Mouse (Mus musculus): ENCODE data around the gene Rgn. TPM values are rescaled to one million over a fixed set of nuclear protein-coding genes. Genes with fewer than 3 reads are reported as not detected.

The Rgn gene
- 0.20 TPM in 1 of 2 replicates, not detected in the other for polyA plus RNA-seq (2014; fragmentation: Nextera tagmentation; extraction: Ambion mirVana)

- H3K9me3 ChIP-seq (ENCODE audit: control insufficient read depth, low read length): no peaks in the 10 kb centered on the region
- H3K27ac ChIP-seq (ENCODE audit: low read depth, low read length): no peak within 1 kb of the TSS
- H3K4me3 ChIP-seq (ENCODE audit: low read depth, low read length): peak within 1 kb of the TSS; percentile 26
- DNase-seq (ENCODE audit: low spot score) (no peak), ATAC-seq (ENCODE audit: low FRiP score) (no peak)
- peak within 1 kb of the TSS; percentile 35; the same call in 1 of the 2 replicates for H3K4me2 ChIP-seq (replicated peaks; ENCODE audit: low read depth, low read length)
- no peaks in the 10 kb centered on the region for H3K27me3 ChIP-seq (ENCODE audit: control insufficient read depth, insufficient read depth, low read length)
- WGBS: 71% methylated on average over 3 of the region's 3 CpGs
- no peaks in the 10 kb centered on the region for H3K4me1 ChIP-seq (replicated peaks; ENCODE audit: control insufficient read depth, insufficient read depth, low read length)
- H3K36me3 ChIP-seq (ENCODE audit: control insufficient read depth, insufficient read depth, low read length): no peaks in the 10 kb centered on the region
- H3K9ac ChIP-seq (ENCODE audit: low read depth, low read length): no peak within 1 kb of the TSS
Measured at GRCm38 (mm10) chrX:20549532-20549931, at the start of gene Rgn. Gene Rgn (plus strand): TSS chrX:20549787.

DNA sequence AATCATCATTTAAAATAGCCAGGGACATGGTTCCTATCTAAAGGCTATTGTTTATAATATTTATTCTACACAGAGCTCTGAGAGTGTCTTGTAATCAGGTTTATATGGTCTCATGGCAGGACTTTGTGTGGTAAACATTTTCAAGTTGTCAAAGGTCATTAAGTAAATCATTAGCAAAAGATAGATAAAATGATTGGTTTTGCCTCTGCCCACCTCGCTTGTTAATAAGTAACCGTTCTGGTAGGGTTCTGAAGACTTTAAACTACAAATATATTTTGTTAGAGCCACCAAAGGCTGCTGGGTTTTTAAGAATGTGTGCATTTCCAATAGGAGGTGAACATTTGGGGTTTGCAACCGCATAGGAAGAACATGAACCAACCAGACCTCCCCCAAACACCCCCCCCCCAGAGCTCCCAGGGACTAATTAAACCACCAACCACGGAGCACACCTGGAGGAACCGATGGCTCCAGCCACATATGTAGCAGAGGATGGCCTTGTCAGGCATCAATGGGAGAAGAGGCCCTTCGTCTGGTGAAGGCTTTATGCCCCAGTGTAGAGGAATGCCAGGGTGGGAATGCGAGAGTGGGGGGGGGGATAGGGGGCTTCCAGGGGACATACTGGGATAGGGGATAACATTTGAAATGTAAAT lies 29.2 kb upstream of the Rgn start:
- 85% methylated on average over 7 of the region's 7 CpGs for WGBS
- H3K4me1 ChIP-seq (replicated peaks; ENCODE audit: control insufficient read depth, insufficient read depth, low read length): no peaks in the 10 kb centered on the region
- ATAC-seq (ENCODE audit: low FRiP score) (no peak), DNase-seq (ENCODE audit: low spot score) (no peak)
- no peak overlapping the region for H3K9ac ChIP-seq (ENCODE audit: low read depth, low read length)
- H3K4me2 ChIP-seq (replicated peaks; ENCODE audit: low read depth, low read length): no peak overlapping the region
- H3K27me3 ChIP-seq (ENCODE audit: control insufficient read depth, insufficient read depth, low read length): no peaks in the 10 kb centered on the region
- H3K27ac ChIP-seq (ENCODE audit: low read depth, low read length): no peak overlapping the region
- H3K4me3 ChIP-seq (ENCODE audit: low read depth, low read length): no peak overlapping the region
- H3K9me3 ChIP-seq (ENCODE audit: control insufficient read depth, low read length): no peaks in the 10 kb centered on the region
- no peaks in the 10 kb centered on the region for H3K36me3 ChIP-seq (ENCODE audit: control insufficient read depth, insufficient read depth, low read length)

GRCm38 (mm10) chrX:20521578-20521977 lies 28.0 kb upstream of the Rgn start:
- H3K4me3 ChIP-seq (ENCODE audit: low read depth, low read length): no peak overlapping the region
- H3K9ac ChIP-seq (ENCODE audit: low read depth, low read length): no peak overlapping the region
- H3K4me2 ChIP-seq (replicated peaks; ENCODE audit: low read depth, low read length): no peak overlapping the region
- H3K27ac ChIP-seq (ENCODE audit: low read depth, low read length): no peak overlapping the region
- no peaks in the 10 kb centered on the region for H3K36me3 ChIP-seq (ENCODE audit: control insufficient read depth, insufficient read depth, low read length)
- no peak for DNase-seq (ENCODE audit: low spot score)
- no peaks in the 10 kb centered on the region for H3K9me3 ChIP-seq (ENCODE audit: control insufficient read depth, low read length)
- ATAC-seq (ENCODE audit: low FRiP score): no peak
- no peaks in the 10 kb centered on the region for H3K4me1 ChIP-seq (replicated peaks; ENCODE audit: control insufficient read depth, insufficient read depth, low read length)
- no peaks in the 10 kb centered on the region for H3K27me3 ChIP-seq (ENCODE audit: control insufficient read depth, insufficient read depth, low read length)

DNA sequence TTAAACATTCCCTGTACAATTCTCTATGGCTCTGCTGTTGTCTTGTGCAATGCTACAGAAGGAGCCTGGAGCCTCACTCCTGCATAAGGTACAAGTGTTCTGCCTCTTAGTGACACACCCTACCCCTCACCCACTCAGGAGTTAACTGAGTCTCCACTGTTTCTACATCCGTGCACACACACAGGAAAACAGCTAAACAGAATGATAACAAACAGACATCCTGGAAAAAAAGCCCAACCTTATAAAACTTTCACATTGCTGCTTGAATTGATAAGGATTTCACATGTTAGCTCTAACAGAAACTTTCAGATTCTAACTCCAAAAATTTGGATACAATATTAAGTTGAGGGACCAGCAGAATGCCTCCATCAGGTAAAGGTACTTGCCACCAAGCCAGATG lies 17.0 kb upstream of the Rgn start:
- H3K27me3 ChIP-seq (ENCODE audit: control insufficient read depth, insufficient read depth, low read length): no peaks in the 10 kb centered on the region
- no peak overlapping the region for H3K4me2 ChIP-seq (replicated peaks; ENCODE audit: low read depth, low read length)
- H3K9ac ChIP-seq (ENCODE audit: low read depth, low read length): no peak overlapping the region
- H3K36me3 ChIP-seq (ENCODE audit: control insufficient read depth, insufficient read depth, low read length): no peaks in the 10 kb centered on the region
- DNase-seq (ENCODE audit: low spot score) (no peak), ATAC-seq (ENCODE audit: low FRiP score) (no peak)
- 45% methylated on average over 1 of the region's 1 CpGs for WGBS
- no peak overlapping the region for H3K4me3 ChIP-seq (ENCODE audit: low read depth, low read length)
- H3K4me1 ChIP-seq (replicated peaks; ENCODE audit: control insufficient read depth, insufficient read depth, low read length): no peaks in the 10 kb centered on the region
- H3K9me3 ChIP-seq (ENCODE audit: control insufficient read depth, low read length): no peaks in the 10 kb centered on the region
- H3K27ac ChIP-seq (ENCODE audit: low read depth, low read length): no peak overlapping the region

DNA sequence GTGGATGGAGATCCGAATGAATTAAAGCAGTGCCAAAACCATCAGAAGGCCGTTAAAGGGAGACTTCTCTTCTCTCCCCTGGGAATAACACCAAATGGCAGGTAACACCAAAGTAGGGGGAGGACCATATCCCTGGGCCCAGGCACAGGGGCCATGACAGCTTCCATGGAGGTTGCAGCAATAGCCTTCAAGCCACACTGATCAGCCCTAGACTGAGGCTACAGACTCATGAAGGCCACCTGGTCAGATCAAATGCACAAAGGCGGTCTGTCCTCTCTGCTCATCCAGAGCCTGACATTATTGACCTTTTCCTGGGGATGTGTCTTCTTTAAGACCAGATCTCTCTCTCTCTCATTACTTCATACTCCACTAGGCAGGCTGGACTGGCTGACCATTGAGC lies 5.7 kb upstream of the Rgn start:
- Histone ChIP-seq H3K4me2 (replicated peaks; ENCODE audit: low read depth, low read length) (no peak overlapping the region), H3K27me3 (ENCODE audit: control insufficient read depth, insufficient read depth, low read length) (no peaks in the 10 kb centered on the region), H3K4me1 (replicated peaks; ENCODE audit: control insufficient read depth, insufficient read depth, low read length) (no peaks in the 10 kb centered on the region), H3K4me3 (ENCODE audit: low read depth, low read length) (no peak overlapping the region), H3K27ac (ENCODE audit: low read depth, low read length) (no peak overlapping the region), H3K9ac (ENCODE audit: low read depth, low read length) (no peak overlapping the region), H3K9me3 (ENCODE audit: control insufficient read depth, low read length) (no peaks in the 10 kb centered on the region), H3K36me3 (ENCODE audit: control insufficient read depth, insufficient read depth, low read length) (no peaks in the 10 kb centered on the region)
- ATAC-seq (ENCODE audit: low FRiP score) (no peak), DNase-seq (ENCODE audit: low spot score) (no peak)
- 91% methylated on average over 3 of the region's 3 CpGs for WGBS

DNA sequence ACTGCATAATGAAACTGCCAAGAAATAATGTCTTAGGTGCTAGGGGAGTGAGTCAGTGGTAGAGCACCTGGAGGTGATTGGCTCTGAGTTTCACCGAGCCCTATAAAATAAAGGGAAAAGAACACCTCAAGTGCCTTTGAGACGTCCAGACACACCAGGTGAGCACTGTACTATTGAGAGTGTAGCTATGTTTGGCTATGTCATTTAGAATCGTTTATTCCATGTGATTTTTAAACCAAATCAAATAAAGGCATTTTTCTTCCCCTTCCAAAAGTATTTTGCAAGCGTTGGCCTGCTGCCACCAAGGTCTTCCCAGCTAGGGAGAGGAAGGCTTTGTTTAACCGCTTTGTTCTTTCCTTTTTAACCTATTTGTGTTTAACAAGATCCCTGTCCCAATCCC lies 2.0 kb upstream of the Rgn start:
- WGBS: 62% methylated on average over 5 of the region's 5 CpGs
- no peak overlapping the region; the same call in 1 of the 2 replicates for H3K4me2 ChIP-seq (replicated peaks; ENCODE audit: low read depth, low read length)
- no peak for ATAC-seq (ENCODE audit: low FRiP score)
- H3K36me3 ChIP-seq (ENCODE audit: control insufficient read depth, insufficient read depth, low read length): no peaks in the 10 kb centered on the region
- H3K27ac ChIP-seq (ENCODE audit: low read depth, low read length): no peak overlapping the region
- H3K4me3 ChIP-seq (ENCODE audit: low read depth, low read length): no peak overlapping the region
- H3K9me3 ChIP-seq (ENCODE audit: control insufficient read depth, low read length): no peaks in the 10 kb centered on the region
- DNase-seq (ENCODE audit: low spot score): no peak
- no peaks in the 10 kb centered on the region for H3K4me1 ChIP-seq (replicated peaks; ENCODE audit: control insufficient read depth, insufficient read depth, low read length)
- H3K9ac ChIP-seq (ENCODE audit: low read depth, low read length): no peak overlapping the region
- H3K27me3 ChIP-seq (ENCODE audit: control insufficient read depth, insufficient read depth, low read length): no peaks in the 10 kb centered on the region

DNA sequence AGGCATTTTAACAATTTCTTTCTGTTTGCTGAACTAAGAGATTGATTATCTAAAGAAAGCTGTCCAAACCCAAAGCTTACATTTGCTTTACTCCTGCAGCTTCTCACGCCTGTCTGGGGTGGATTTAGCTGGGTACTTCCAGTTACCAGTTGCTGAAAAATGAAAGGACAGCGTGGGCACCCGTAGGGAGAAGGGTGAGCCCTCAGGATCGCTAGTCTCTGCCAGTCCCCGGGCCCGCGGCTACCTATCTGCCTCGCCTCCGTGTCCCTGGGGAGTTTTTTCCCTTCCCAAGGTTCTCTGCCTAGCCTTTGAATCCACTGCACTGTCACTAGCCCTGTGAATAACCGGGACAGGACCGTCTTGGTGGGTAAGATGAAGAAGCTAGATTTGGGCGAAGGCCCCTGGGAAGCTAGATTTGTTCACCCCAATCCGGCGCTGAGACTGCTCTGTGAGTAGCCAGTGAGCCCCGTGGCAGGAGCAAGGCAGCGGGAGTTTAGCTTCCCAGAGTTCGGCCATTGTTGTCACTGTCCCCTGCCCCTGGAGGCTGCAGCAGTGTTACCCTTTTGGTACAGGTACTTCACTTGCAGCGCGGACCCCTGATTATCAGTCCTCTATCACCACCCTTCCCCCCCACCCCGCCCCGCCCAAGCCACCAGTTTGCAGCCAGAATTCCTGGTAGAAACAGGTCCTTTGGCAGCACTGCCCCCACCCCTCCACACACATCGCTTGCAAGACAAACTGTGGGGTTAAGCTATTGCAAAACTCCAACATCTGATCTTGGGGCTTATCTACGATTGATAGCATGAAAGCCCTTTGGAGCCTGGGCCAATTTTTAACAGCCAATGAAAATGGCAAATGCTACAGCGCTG lies 1.3 kb upstream of the Rgn start:
- no peaks in the 10 kb centered on the region for H3K27me3 ChIP-seq (ENCODE audit: control insufficient read depth, insufficient read depth, low read length)
- ATAC-seq (ENCODE audit: low FRiP score) (no peak), DNase-seq (ENCODE audit: low spot score) (peak; percentile 34)
- H3K4me2 ChIP-seq (replicated peaks; ENCODE audit: low read depth, low read length): peak overlapping the region; percentile 35
- H3K4me1 ChIP-seq (replicated peaks; ENCODE audit: control insufficient read depth, insufficient read depth, low read length): no peaks in the 10 kb centered on the region
- H3K27ac ChIP-seq (ENCODE audit: low read depth, low read length): no peak overlapping the region
- H3K9me3 ChIP-seq (ENCODE audit: control insufficient read depth, low read length): no peaks in the 10 kb centered on the region
- peak overlapping the region; percentile 26 for H3K4me3 ChIP-seq (ENCODE audit: low read depth, low read length)
- WGBS: 17% methylated on average over 24 of the region's 24 CpGs
- no peaks in the 10 kb centered on the region for H3K36me3 ChIP-seq (ENCODE audit: control insufficient read depth, insufficient read depth, low read length)
- H3K9ac ChIP-seq (ENCODE audit: low read depth, low read length): peak overlapping the region; percentile 17

DNA sequence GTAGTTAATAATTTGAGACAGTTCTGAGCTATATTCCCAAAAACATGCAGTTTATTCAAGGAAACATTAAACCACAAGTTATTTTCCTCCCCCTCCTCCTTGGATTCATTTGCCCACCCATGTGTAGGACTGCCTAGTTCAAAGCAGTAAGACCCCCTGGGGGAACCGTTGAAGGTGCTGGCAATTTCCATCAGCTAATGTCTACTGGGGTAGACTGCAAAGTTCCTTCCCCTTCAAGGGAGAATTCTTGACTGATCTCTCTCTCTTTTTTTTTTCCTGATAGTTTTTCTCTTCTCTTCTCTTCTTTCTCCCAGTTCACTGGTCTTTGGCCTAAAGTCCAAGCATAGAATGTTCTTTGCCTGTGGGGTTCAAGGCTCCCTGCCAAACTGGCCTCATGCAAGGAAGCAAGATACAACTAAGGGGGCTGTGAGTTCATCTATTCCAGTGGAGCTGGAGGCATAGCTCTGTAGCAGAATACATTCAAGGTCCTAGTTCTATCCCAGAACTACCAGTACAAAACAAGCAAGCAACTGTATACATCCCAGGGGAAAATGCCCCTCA lies 627 bp upstream of the Rgn start:
- no peaks in the 10 kb centered on the region for H3K36me3 ChIP-seq (ENCODE audit: control insufficient read depth, insufficient read depth, low read length)
- DNase-seq (ENCODE audit: low spot score) (no peak), ATAC-seq (ENCODE audit: low FRiP score) (no peak)
- H3K4me3 ChIP-seq (ENCODE audit: low read depth, low read length): no peak overlapping the region
- H3K9me3 ChIP-seq (ENCODE audit: control insufficient read depth, low read length): no peaks in the 10 kb centered on the region
- H3K27ac ChIP-seq (ENCODE audit: low read depth, low read length): no peak overlapping the region
- H3K4me1 ChIP-seq (replicated peaks; ENCODE audit: control insufficient read depth, insufficient read depth, low read length): no peaks in the 10 kb centered on the region
- WGBS: 57% methylated on average over 1 of the region's 1 CpGs
- H3K9ac ChIP-seq (ENCODE audit: low read depth, low read length): no peak overlapping the region
- no peaks in the 10 kb centered on the region for H3K27me3 ChIP-seq (ENCODE audit: control insufficient read depth, insufficient read depth, low read length)
- no peak overlapping the region for H3K4me2 ChIP-seq (replicated peaks; ENCODE audit: low read depth, low read length)

Data from hindbrain, embryonic 11.5 days (tissue).